Mouse (Mus musculus) embryonic fibroblast, embryonic 13.5 days (primary cell): ENCODE measurements around the gene Sphkap. TPM values are rescaled to one million over a fixed set of nuclear protein-coding genes. Genes with fewer than 3 reads are reported as not detected.

Experiments
- H3K27ac ChIP-seq: 2 replicates; pipeline ENCODE4 v1.5.1; 2012; ENCODE audit warnings: low read length, control low read depth, inconsistent platforms; ENCODE audit not compliant: insufficient read depth
- H3K4me1 ChIP-seq: 2 replicates; pipeline ENCODE4 v1.6.1; 2011; ENCODE audit warnings: low read length; ENCODE audit not compliant: control insufficient read depth, insufficient read depth
- H3K4me3 ChIP-seq: 2 replicates; pipeline ENCODE4 v1.5.1; 2011; ENCODE audit warnings: mild to moderate bottlenecking, control low read depth, low read length; ENCODE audit not compliant: insufficient read depth
- CTCF ChIP-seq: IDR thresholded peaks from 2 replicates; pipeline ENCODE4 v1.5.1; 2011; ENCODE audit warnings: mild to moderate bottlenecking, control low read depth, low read length, moderate library complexity, borderline replicate concordance; ENCODE audit not compliant: insufficient read depth
- POLR2A ChIP-seq: IDR thresholded peaks from 2 replicates; pipeline ENCODE4 v1.6.1; 2011; ENCODE audit warnings: low read depth, mild to moderate bottlenecking, control low read depth, low read length, moderate library complexity
- polyA plus RNA-seq: library from polyadenylated mRNA; stranded (reverse); fragments of >200 nt; gene quantifications from 2 replicates; pipeline ENCODE4 v1.2.4, GENCODE M21; 2011; ENCODE audit warnings: low read depth; ENCODE audit not compliant: missing spikeins, insufficient read length

Sphkap gene
- polyA plus RNA-seq, 1 experiment: 0.42 TPM

DNA sequence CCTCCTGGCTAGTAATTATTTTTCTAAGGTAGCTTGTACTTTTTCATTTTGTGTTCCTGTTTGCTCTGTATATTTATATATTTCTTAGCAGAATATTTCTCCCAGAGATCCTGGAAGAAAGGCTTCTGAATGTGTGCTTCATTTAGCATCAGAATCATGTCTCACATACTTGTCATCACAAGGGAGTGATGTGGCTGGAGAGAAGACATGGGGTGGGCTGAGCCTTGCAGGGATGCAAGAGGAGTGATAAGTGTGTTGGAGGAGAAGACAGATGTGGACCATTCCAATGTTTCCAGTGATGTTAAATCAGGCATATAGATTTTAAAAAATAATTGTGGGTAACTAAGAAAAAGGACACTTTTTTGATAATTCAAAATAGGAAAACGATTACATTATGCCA lies 30.6 kb downstream of the Sphkap start:
- H3K27ac ChIP-seq: no peak overlapping the region
- H3K4me1 ChIP-seq: no peaks in the 10 kb centered on the region
- H3K4me3 ChIP-seq: no peak overlapping the region
- no peak for TF ChIP-seq POLR2A
- no peak for TF ChIP-seq CTCF

DNA sequence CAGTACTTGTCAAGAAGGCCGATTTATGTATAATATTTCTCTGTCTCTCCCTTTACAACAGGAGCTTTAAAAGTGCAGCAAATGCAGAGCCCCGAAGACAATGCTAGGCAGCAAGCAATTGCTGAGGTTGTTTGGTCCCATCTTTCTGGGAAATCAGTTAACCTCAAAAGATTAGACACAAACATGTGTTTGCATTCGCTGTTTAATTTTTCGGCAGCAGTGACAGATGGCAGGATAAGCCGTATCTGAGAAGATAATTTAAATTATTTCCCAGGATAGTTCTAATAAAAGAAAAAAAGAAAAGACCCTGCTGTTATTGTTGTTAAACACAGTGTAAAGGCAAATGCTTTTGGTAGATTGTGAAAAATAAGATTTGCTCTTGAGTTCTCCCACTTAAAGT lies 41.5 kb downstream of the Sphkap start:
- no peak overlapping the region for H3K27ac ChIP-seq
- no peak for TF ChIP-seq POLR2A
- no peak for TF ChIP-seq CTCF
- no peak overlapping the region for H3K4me3 ChIP-seq
- H3K4me1 ChIP-seq: no peaks in the 10 kb centered on the region

DNA sequence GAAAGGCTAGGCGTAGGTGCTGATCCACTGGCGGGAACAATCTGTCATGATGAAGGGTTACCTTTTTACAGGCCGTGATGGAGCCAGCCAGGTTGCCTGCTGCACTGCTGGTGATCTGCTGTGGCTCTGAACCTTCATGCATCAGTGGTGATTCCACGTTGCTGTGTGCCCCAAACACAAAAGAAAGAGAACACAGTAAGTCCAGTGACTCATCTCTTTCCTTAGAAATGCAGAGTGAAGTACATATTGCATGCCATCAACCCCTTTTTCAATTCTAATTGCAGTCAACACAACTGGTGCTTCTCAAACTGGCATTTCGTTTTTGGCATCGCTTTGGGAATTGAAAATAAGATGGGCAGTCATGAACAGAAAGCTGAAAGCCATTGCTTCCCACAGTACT lies 45.8 kb downstream of the Sphkap start:
- Histone ChIP-seq H3K27ac (no peak overlapping the region), H3K4me3 (no peak overlapping the region), H3K4me1 (no peaks in the 10 kb centered on the region)
- TF ChIP-seq POLR2A: no peak
- no peak for TF ChIP-seq CTCF

DNA sequence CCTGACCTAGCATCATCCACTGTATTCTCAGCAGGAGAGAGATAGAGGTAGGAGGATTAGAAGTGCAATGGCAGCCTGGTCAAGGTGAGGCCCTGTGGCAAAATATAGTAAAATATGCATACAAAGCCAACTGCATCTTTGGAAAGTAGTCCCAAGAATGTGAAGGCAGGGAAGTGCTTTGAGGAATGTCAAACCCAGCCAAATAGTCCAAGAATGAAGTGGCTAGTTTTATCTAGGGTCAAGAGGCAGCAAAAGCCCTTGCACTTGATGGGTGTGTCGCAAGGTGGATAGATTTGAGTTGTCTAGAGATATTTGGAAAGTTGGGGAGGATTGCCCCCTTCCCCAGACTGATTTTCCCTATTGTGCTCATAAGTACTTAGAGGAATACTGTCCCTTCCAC lies 61.5 kb downstream of the Sphkap start:
- H3K4me1 ChIP-seq: no peaks in the 10 kb centered on the region
- TF ChIP-seq POLR2A: no peak
- no peak for TF ChIP-seq CTCF
- H3K27ac ChIP-seq: no peak overlapping the region
- no peak overlapping the region for H3K4me3 ChIP-seq

DNA sequence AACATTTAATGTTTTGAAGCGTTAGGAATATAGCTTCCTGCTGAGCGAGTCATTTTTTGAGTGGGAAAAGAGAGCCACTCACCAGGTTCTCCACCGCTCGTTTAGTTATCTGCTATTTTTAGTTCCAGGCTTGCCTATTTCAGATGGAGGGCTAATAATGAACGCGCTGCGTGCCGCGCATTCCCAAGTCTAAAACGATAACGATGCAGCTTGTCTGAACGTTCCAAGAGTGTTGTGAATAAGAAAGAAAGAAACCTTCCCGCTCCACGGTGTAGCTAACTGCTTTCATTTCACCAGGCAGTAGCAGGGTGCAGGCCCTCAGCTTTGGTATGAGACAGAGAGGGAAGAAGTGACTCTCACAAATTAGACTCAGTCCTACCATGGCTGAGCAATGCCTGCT lies 62.4 kb downstream of the Sphkap start:
- H3K27ac ChIP-seq: no peak overlapping the region
- no peak for TF ChIP-seq POLR2A
- TF ChIP-seq CTCF: no peak

DNA sequence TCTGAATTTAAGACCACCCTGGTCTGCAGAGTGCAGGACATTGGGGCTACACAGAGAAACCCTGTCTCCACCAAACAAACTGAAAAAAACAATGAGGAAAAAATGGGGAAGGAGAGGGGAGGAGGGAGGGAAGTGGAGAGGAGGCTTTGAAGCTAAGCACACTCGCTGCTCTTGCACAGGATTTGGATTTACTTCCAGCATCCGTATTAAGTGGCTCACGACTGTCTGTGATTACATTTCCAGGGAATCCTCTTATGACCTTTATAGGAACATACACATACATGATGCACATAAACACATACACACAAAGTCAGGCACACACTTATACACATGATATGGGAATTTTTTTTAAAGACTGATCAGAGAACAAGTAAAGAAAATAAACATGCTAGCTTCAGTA lies 62.9 kb downstream of the Sphkap start:
- H3K4me3 ChIP-seq: no peak overlapping the region
- TF ChIP-seq CTCF (no peak), POLR2A (no peak)

More for the DNA sequence above, 62.4 kb downstream of the Sphkap start:
- Histone ChIP-seq H3K4me1 (no peaks in the 10 kb centered on the region), H3K4me3 (no peak overlapping the region)

DNA sequence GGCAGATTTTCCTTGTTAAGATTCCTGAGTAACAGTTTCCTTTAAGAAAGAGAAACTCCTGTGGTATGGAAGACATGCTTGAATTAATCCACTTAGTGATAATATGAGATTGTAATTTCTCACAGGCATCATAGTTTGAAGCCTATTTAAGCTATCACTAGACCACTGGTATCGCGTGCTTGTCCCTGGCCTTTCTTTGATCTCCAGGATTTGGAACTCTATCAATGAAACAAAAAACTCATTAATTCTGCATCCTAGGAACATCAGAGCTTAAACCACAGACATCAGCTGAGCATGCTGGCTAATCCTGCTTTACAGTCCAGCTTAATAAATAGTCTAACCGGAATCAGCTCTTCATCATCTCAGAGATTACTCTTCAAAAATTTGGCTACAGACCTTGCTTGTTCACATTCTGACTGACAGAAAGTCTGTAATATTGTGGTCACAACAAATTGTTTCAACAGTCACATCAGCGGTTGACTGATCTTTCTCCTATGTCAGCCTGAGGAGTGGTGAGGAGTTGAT lies 65.2 kb downstream of the Sphkap start:
- no peak for TF ChIP-seq POLR2A
- no peak for TF ChIP-seq CTCF
- no peak overlapping the region for H3K27ac ChIP-seq
- no peak overlapping the region for H3K4me3 ChIP-seq

More for the DNA sequence above, 62.9 kb downstream of the Sphkap start:
- Histone ChIP-seq H3K4me1 (no peaks in the 10 kb centered on the region), H3K27ac (no peak overlapping the region)

DNA sequence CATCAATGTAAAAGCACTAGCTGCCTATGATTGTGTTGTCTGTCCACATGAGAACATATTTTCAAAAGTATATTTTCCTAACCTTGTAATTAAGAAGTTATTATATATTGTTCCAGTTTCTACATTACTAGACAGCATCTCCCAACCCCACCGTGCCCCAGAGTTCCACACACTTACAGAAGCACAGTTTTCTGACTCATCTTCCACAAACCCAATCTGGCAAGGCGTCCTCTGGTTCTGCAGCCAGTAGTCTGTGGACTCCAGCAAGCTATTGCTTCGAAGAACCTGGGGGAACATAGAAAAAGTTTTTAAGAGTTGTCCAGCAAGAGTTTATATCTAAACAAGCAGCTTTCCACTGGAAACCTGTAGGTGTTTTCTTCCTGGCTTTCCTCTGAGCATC lies 68.6 kb downstream of the Sphkap start:
- no peak for TF ChIP-seq CTCF
- TF ChIP-seq POLR2A: no peak
- Histone ChIP-seq H3K4me1 (no peaks in the 10 kb centered on the region), H3K27ac (no peak overlapping the region), H3K4me3 (no peak overlapping the region)

More for the DNA sequence above, 65.2 kb downstream of the Sphkap start:
- no peaks in the 10 kb centered on the region for H3K4me1 ChIP-seq

DNA sequence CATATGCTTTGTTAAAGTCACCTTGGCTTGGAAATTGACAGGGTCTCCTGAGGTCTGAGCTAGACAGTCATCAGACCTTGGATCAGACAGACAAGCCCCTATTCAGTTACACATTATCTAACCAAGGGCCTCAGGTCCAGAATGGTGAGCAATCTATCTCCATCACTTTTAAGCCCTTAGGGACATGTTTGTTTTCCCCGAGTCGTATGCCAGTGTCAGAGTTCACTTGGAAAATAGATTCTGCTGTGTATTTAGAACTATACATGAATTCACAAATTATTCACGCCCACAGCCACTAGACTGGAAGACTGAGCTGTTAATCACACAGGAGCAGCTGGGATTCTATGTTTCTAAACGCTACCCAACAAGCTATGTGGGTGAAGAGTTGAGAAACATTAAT lies 91.1 kb downstream of the Sphkap start:
- Histone ChIP-seq H3K4me3 (no peak overlapping the region), H3K27ac (no peak overlapping the region), H3K4me1 (no peaks in the 10 kb centered on the region)
- TF ChIP-seq POLR2A (no peak), CTCF (no peak)

DNA sequence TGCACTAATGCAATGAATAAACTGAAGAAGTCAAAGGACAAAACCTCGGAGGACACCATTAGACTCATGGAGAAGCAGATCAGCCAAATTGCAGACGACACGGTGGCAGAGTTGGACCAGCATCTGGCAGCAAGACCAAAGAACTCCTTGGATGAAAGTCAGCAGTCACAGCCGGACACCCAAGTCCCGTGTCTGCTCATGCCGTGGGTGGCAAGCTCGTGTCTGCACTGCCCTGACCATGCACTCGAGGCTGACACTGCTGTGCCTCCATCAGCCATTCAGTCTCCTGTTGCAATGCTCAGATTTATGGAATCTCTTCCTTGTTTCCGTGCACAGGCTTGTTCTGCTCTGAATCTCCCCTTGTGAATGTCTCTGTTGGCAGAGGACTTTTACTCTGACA lies 92.9 kb downstream of the Sphkap start:
- TF ChIP-seq CTCF: no peak
- TF ChIP-seq POLR2A: no peak
- Histone ChIP-seq H3K4me1 (no peaks in the 10 kb centered on the region), H3K4me3 (no peak overlapping the region), H3K27ac (no peak overlapping the region)
